Mouse (Mus musculus) left cerebral cortex, adult 18-20 months (tissue): Measurements from ENCODE around the gene Cyth3. TPM values are rescaled to one million over a fixed set of nuclear protein-coding genes. Genes with fewer than 3 reads are reported as not detected.

Experiments used
- DNase-seq, 2 experiments: peaks; one replicate each; pipeline ENCODE4 v3.0.0; 2021 to 2022; ENCODE audit warnings: low spot score in 2 of 2, mixed read lengths in 1 of 2
- total RNA-seq, 2 experiments: library from RNA; stranded (reverse); gene quantifications; 2 replicates each; pipeline ENCODE4 v1.2.3; 2021

Cyth3 gene
- total RNA-seq, 2 experiments from 2014 or later, result 31.2 to 34.7 TPM

- no peak for DNase-seq
Measured at GRCm38 (mm10) chr5:143614519-143614918, 7.7 kb upstream of the Cyth3 start.

DNA sequence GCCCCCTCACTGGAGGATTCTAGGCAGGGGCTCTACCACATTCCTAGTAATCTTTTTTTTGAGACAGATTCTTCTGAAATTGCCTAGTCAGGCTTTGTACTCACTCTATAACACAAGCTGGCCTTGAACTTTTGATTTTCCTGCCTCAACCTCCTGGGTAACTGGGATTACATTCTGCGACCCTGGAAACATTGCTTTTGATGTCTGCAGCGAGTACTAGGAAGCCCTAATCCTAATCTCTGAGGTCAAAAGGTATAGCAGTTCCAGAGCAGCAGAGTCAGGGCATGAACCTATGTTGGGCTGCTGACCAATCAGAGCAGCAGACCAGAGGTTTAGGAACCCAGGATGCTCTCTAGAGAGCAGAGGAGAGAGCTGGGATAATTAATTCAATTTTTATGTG, 6.9 kb upstream of the Cyth3 start:
- no peak for DNase-seq

- no peak for DNase-seq
Measured at GRCm38 (mm10) chr5:143616116-143616515, 6.1 kb upstream of the Cyth3 start.

DNA sequence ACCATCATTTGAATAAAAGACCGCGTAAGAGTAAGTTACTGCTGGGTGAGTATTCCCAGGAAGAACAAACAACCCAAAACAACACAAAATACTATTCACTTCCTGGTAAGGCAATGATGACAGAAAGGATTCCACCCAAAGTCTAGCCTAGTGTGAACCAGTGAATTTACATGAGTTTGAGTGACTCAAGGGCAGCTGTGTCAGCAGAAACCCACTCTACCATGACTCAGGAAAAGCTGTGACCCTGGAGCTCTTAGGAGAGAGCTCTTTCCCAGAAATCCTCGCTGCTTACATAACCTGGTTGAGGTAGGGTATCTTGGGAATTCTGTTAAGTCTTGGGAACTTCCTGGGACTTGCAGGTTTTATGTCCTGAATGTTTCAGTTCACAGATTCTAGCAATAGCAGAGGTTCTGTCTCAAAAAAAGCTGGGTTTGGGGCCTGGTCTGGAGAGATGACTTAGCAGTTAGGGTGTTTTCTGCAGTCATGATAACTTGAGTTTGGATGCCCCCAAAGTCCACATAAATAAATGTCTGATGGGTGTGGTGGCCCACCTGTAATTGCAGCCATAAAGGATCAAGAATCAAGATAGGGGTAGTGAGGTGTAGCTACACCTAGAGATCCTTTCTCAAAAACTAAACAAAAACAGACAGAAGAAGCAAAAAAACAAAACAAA, 5.5 kb upstream of the Cyth3 start:
- no peak for DNase-seq

DNA sequence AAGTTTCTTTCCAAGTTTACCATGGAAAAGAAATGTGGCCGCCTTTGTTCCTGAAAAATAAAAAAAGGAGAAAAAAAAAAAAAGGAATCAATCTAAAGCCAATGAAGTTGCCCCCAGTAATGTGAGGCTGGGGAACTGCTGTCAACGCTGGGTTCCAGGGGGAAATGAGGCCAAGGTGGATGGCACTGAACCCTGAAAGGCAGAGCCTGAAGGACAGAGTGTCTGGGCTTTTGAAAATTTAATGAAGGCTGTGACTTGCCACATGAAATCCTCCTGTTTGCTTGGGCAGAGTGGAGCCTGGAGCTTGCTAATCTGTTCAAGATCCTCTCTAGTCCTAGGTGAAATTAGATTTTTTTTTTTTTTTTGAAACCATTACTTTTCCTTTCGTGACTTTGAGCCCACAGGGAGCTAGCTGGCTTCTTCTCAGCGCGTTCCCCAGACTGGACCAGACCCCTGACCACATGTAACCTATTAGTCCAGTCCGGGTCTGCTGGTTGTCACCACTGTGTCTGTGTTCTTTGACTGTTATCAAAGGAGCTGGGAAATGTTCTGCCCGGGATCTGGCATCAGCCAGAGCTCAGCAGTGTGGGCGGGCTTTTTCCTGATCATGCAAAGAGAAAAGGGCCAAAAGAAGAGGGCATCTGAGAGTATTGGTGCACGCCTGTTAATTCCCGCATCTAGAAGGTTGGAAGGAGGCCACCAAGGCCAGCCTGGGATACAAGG, 4.6 kb upstream of the Cyth3 start:
- no peak for DNase-seq

DNA sequence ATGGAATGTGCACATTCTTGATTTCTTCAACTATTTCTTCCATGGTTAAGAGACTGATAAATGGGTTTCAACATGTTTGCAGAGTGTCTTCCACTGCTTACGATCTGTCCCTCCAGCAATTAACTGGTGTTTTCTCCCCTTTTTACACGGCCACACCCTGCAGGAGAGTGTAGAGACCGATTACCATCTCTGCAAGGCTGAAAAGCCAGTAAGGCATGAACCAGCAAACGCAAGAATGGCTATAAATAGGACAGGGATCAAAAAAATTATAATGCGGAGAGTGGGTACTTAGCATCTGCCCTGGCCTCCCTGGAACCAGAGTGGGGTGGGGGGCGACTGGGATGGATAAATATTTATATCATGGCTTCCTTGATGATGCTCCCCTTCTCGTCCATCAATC, 3.7 kb upstream of the Cyth3 start:
- no peak for DNase-seq

GRCm38 (mm10) chr5:143620196-143620595, 2.1 kb upstream of the Cyth3 start:
- no peak for DNase-seq

DNA sequence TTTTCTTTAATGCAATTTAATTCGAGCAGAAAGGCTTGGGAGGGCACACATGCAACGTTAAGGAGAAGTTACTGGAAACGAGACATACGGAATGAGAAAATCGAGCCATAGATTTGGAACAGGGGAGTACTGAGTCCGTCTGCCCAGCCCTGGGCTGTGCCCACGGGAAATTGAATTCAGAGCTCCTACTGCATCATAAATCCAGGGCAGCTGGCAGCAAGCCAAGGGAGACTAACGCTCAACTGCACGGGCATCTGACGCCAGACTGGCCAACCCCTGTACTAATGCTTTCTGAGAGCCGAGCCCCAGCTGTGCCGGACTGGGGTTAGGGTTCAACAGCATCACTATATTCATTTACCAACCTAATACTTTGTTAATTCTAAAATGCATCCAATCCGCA, 1.3 kb upstream of the Cyth3 start:
- no peak for DNase-seq

DNA sequence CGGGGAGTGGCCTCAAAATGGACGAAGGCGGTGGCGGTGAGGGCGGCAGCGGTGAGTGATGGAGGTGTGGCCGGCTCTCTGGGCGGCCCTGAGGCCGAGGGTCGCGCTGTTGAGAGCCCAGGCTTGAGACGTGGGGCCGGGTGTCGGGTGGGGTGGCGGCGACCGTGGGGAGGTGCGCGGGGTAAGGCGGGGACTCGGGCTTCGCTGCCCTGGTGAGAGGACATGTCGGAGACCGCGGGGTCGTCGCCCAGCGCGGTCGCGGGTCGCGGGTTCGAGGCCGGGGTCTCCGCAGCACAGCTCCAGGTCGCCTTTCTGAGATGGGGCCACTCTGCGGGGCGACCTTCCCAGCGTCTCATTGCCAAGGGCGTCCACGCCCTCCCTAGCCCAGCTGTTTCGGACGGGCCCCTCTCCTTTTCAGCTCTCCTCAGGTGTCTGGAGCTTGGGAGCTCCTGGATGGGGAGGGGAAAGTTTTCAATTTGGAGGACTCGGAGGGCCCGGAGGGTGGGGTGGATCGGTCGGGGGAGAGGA, 440 bp downstream of the Cyth3 start:
- DNase-seq, result no peak

DNA sequence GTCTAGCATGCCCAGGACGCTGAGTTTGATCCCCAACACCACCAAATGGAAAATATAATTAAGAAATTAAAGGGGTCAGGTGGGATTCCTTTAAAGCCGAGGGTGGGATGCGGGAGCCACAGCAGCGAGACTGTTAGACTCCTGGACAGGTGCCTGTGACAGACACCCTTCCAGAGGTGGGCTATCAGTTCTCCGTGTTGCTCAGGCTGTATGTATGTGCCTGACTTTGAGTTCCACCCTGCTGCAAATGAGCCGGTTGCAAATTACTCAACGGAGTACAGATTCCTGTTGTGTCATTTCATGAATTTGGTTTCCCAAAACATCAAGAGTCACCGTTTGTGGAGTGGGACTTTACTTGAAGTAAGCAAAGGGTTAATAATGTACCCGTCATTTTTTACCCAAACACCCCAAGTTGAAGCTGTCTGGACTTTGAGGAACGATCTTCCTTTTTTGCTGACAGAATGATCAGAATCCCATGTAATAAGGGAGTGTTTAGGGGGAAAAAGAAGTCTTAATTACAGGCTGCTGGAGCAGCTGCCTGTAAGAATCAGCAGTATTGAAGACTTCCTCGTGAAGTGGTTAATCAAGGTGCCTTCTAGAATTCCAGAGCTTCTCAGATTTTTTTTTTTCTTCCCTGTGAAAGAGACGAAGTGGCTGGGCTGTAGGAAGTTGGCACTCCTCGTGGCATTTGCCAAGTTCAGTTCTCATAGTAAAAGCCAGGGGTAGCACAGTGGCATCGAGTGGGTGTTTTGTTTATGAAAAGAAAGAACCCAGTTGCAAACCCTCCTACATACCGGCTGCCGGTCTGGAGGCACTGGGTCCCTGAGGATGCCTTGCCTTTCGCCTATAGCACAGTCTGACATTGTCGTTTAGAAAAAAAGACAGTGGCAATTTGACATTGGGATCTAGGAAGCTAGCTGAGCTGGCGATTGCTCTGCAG, 1.4 kb downstream of the Cyth3 start:
- DNase-seq, result peak in 1 of 2 experiments; percentile 59

DNA sequence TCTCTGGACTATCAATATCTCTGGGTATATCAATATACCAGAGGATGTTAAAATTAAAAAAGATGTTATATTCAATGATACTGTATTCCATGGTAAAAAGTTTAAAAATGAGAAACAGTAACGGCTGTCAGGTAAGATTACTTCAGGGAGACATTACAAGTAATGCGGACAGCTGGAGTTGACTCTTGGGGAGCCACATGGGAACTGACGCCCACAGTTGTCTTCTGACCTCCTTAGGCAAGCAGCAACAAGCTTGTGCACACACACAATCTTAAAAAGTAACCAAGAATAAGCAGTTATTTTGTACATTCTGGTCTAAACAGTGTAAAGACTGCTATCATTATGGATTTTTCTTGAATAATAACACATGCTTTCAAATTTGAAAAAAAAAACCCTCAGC, 2.2 kb downstream of the Cyth3 start:
- no peak for DNase-seq

DNA sequence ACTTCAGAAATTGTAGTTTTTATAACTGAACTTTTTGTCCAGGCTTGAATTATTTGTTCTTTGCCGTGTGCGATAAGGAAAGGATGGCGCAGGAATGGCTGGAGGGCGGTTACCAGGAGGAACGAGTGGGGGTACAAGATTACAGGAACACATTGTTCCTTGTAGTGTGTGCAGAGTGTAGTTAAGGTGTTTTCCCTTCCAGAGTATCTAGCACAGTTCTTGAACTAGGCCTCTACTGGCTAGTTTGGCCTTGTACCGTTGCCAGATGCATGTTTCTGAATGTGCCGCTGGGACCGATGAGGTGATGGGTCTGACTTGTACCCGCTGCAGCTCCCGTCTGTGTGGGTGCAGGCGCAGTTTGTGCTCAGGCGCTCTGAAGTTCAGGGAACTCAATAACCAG, 3.2 kb downstream of the Cyth3 start:
- DNase-seq, result no peak

- DNase-seq, result no peak
Measured at GRCm38 (mm10) chr5:143625940-143626588, 3.8 kb downstream of the Cyth3 start.

DNA sequence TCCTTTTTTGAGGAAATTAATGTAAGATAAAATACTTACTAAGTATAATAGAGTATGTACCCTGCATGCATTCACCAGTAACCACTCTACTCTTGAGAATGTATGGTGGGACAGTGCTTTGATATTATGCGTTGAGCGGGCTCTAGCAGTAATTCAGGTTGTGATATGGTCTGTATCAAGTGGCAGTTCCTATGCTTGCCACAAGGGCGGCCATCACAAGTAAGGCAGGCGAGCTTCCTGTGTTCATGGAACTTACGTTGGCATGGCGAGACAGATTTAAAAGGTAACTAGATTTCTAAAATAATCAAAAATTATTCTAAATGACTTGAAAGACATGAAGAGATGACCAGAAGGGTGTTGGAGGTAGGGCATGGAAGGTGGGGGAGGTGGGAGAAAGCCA, 5.3 kb downstream of the Cyth3 start:
- no peak for DNase-seq

- DNase-seq, result no peak
Measured at GRCm38 (mm10) chr5:143627926-143628325, 5.7 kb downstream of the Cyth3 start.

GRCm38 (mm10) chr5:143629686-143630085, 7.4 kb downstream of the Cyth3 start:
- DNase-seq, result no peak

GRCm38 (mm10) chr5:143630214-143630613, 8.0 kb downstream of the Cyth3 start:
- no peak for DNase-seq

- DNase-seq, result no peak
Measured at GRCm38 (mm10) chr5:143630738-143631137, 8.5 kb downstream of the Cyth3 start.

GRCm38 (mm10) chr5:143631559-143631958, 9.3 kb downstream of the Cyth3 start:
- no peak for DNase-seq

GRCm38 (mm10) chr5:143632674-143633557, 10.7 kb downstream of the Cyth3 start:
- no peak for DNase-seq
